Mouse (Mus musculus) forebrain, embryonic 11.5 days (tissue): ENCODE measurements around the gene Ms4a8a. TPM values are rescaled to one million over a fixed set of nuclear protein-coding genes. Genes with fewer than 3 reads are reported as not detected.
"Not testable (repeated sequence)": the region's sequence is repeated elsewhere in the genome, so short reads cannot be mapped to it uniquely, and the experiment has no call there.

Experiments used
- ATAC-seq: fragments of 200-750 bp; cut with Nextera tagmentation; replicated peaks from 2 replicates; pipeline ENCODE4 v1.8.0; 2017; ENCODE audit warnings: moderate TSS enrichment; ENCODE audit not compliant: low FRiP score
- DNase-seq: peaks from one replicate; pipeline ENCODE4 v3.0.0-alpha.2; 2017; ENCODE audit warnings: low spot score
- H3K27ac ChIP-seq: fragments of 300-500 bp; sonication (generic); 2 replicates; pipeline ENCODE4 v1.5.1; 2014; ENCODE audit warnings: low read depth, low read length
- H3K27me3 ChIP-seq: fragments of 300-500 bp; sonication (generic); 2 replicates; pipeline ENCODE4 v1.6.1; 2014; ENCODE audit warnings: mild to moderate bottlenecking, low read length, mixed read lengths; ENCODE audit not compliant: control insufficient read depth, insufficient read depth
- H3K36me3 ChIP-seq: fragments of 300-500 bp; sonication (generic); 2 replicates; pipeline ENCODE4 v1.6.1; 2014; ENCODE audit warnings: mild to moderate bottlenecking, low read length, moderate library complexity, mixed read lengths; ENCODE audit not compliant: control insufficient read depth, insufficient read depth
- H3K4me1 ChIP-seq: fragments of 300-500 bp; sonication (generic); replicated peaks from 2 replicates; pipeline ENCODE4 v1.6.1; 2014; ENCODE audit warnings: low read length, mixed read lengths; ENCODE audit not compliant: control insufficient read depth, insufficient read depth
- H3K4me2 ChIP-seq: fragments of 300-500 bp; sonication (generic); 2 replicates; pipeline ENCODE4 v1.6.1; 2014; ENCODE audit warnings: low read depth, mild to moderate bottlenecking, low read length, moderate library complexity, mixed read lengths; ENCODE audit not compliant: severe bottlenecking
- H3K4me3 ChIP-seq: fragments of 300-500 bp; sonication (generic); 2 replicates; pipeline ENCODE4 v1.5.1; 2014; ENCODE audit warnings: low read depth, low read length
- H3K9ac ChIP-seq: fragments of 300-500 bp; sonication (generic); 2 replicates; pipeline ENCODE4 v1.6.1; 2014; ENCODE audit warnings: low read length
- H3K9me3 ChIP-seq: fragments of 300-500 bp; sonication (generic); 2 replicates; pipeline ENCODE4 v1.6.1; 2016; ENCODE audit warnings: low read length, mixed read lengths; ENCODE audit not compliant: control insufficient read depth
- WGBS: fragments of 180-500 bp; shearing (Covaris S2); extraction: QIAGEN DNeasy Blood & Tissue Kit; methylation state at CpG from one replicate; pipeline ENCODE4 v1.1.7; 2014; 5-methylcytosine and 5-hydroxymethylcytosine counted together
- polyA plus RNA-seq: library from polyadenylated mRNA; unstranded; fragments of >200 nt; fragmentation: Nextera tagmentation; extraction: Ambion mirVana; gene quantifications from 2 replicates; pipeline ENCODE4 v1.2.1, GENCODE M21; 2014

Ms4a8a gene
- polyA plus RNA-seq, 1 experiment from 2014 or later: not detected

DNA sequence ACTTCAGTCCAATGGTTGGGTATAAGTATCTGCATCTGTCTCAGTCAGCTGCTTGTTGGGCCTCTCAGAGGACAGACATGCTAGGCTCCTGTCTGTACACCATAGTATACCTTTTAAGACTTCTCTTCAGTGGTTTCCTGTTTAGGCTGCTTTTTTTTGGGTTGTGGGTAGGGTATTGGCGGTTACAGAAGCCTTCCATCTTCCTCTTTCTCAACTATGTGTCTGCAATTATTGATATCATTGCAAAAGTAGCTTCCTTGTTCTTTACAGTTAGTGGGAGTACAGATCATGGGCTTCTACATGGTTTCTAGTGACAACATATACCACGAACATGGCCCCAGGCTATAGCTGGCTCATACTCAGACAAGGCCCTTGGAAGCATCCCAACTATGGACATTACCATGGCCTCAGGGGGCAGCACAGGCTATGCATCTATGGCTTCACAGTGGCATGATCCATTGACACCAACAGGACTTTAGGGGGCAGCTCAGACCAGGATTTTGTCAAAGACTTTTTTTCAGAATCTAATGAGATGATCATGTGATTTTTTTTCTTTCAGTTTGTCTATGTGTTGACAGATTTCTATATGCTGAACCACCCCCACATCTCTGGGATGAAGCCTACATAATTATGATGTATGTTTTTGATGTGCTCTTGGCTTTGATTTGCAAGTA is 15.6 kb downstream of the Ms4a8a start:
- H3K4me1 ChIP-seq: no peaks in the 10 kb centered on the region
- no peaks in the 10 kb centered on the region for H3K27me3 ChIP-seq
- no peak overlapping the region for H3K4me3 ChIP-seq
- no peaks in the 10 kb centered on the region for H3K9me3 ChIP-seq
- no peak overlapping the region for H3K9ac ChIP-seq
- H3K4me2 ChIP-seq: no peak overlapping the region
- 83% methylated on average over 2 of the region's 2 CpGs for WGBS
- H3K27ac ChIP-seq: no peak overlapping the region
- ATAC-seq: no peak
- H3K36me3 ChIP-seq: no peaks in the 10 kb centered on the region
- no peak for DNase-seq

DNA sequence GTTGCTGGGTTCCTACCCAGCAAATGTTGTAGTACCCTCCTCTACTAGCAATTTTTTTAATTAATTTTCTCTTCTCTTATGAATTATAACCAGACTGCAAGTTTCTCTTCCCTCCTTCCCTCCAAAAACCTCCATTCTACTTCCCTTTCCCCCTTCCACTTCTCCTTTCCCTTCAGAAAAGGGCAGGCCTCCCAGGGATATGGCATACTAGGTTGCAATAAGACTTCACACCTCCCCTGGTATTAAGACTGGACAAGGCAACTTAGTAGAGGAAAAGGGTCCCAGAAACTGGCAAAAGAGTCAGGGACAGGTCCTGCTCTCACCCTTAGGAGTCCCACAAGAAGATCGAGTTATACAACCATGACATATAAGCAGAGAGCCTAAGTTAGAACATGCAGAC is 20.0 kb downstream of the Ms4a8a start:
- no peak for ATAC-seq
- Histone ChIP-seq H3K4me2 (no peak overlapping the region), H3K36me3 (no peaks in the 10 kb centered on the region), H3K9me3 (no peaks in the 10 kb centered on the region), H3K4me3 (no peak overlapping the region), H3K4me1 (no peaks in the 10 kb centered on the region), H3K9ac (no peak overlapping the region), H3K27me3 (no peaks in the 10 kb centered on the region), H3K27ac (no peak overlapping the region)
- WGBS: 82% methylated on average over 1 of the region's 1 CpGs
- no peak for DNase-seq

DNA sequence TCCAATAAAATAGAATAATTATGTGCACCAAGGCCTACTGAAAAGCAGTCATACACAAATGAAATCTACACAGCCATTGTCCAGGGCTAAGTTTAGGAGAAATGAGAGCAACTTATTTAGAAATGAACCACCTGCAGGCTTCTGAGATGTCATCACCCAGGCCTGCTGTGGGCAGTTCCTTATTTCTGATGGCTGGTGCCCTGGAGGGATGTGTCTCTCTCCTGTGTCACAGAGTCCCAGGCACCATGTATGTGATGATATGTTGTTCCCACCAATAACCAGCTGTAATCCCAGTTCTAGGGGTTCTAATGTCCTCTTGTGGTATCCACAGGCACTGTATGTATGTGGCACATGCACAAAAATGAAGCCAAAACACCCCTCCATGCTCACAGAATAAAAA is 20.9 kb downstream of the Ms4a8a start:
- Histone ChIP-seq H3K4me1 (no peaks in the 10 kb centered on the region), H3K9me3 (no peaks in the 10 kb centered on the region), H3K36me3 (no peaks in the 10 kb centered on the region), H3K4me3 (no peak overlapping the region), H3K9ac (no peak overlapping the region), H3K27me3 (no peaks in the 10 kb centered on the region), H3K27ac (no peak overlapping the region), H3K4me2 (no peak overlapping the region)
- no peak for DNase-seq
- ATAC-seq: no peak

DNA sequence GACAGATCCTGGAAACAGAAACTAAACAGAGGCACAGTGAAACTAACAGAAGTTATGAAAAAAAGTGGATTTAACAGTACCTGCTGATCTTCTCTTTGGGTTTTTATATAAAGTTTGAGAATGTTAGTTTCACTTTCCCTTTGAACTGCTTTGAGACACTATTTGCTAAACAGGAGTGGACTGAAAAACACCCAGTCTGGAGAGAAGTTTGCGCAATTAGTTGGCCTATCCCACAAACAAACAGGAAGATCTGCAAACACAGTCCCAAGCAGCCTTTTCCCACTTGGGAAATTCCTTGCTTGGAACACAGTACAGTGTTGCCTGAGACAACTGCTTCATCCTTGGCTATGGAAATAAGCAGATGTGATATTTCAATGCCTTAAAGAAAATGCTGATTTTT is 25.2 kb downstream of the Ms4a8a start:
- ATAC-seq, H3K36me3 ChIP-seq, H3K9ac ChIP-seq, H3K4me1 ChIP-seq, H3K9me3 ChIP-seq, H3K27me3 ChIP-seq, H3K4me2 ChIP-seq, H3K27ac ChIP-seq, H3K4me3 ChIP-seq, DNase-seq: not testable (repeated sequence)
- 92% methylated on average over 1 of the region's 1 CpGs for WGBS

DNA sequence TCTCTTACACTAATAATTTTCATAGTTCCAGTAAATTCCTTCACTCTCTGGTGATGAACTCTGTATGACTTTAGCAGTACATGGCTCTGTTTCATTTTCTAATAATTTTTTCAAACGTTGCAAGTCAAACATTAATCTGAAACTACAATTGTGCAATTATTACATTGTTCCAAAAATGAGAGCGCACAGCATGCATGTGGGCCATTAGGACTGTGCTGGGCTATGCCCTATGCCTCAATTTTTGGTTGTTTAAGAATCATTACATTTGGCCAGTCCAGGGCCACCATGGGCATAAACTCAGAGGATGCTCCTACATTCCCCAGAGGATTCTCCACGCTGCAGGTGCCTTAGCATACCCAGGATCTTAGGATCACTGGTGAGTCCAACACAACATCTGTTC is 27.6 kb downstream of the Ms4a8a start:
- Histone ChIP-seq H3K9ac (no peak overlapping the region), H3K27ac (no peak overlapping the region), H3K4me3 (no peak overlapping the region), H3K4me1 (no peaks in the 10 kb centered on the region), H3K27me3 (no peaks in the 10 kb centered on the region), H3K9me3 (no peaks in the 10 kb centered on the region), H3K4me2 (no peak overlapping the region), H3K36me3 (no peaks in the 10 kb centered on the region)
- no peak for ATAC-seq
- no peak for DNase-seq
- WGBS: 70% methylated on average over 3 of the region's 3 CpGs

DNA sequence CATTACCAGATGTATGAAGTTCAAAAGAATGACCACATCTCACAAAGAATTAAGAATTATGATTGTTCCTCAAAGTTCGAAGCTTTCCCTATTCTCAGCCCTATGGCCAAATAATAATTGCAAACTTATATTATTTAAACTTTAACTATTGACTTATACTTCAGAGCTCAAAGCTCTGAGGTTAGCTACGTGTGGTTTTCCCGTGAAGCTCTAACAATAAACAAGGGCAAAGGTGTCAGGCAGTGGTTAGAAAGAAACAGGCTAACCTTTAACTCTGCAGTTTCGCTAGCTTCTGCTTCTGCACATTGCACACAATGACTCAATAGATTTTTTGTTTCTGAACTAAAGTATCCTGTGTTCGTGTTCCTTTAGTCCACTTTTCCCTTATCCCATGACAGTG is 28.0 kb downstream of the Ms4a8a start:
- Histone ChIP-seq H3K27me3 (no peaks in the 10 kb centered on the region), H3K4me3 (no peak overlapping the region), H3K9me3 (no peaks in the 10 kb centered on the region), H3K36me3 (no peaks in the 10 kb centered on the region), H3K27ac (no peak overlapping the region), H3K4me2 (no peak overlapping the region), H3K4me1 (no peaks in the 10 kb centered on the region), H3K9ac (no peak overlapping the region)
- DNase-seq: no peak
- ATAC-seq: no peak
- 81% methylated on average over 5 of the region's 5 CpGs for WGBS

DNA sequence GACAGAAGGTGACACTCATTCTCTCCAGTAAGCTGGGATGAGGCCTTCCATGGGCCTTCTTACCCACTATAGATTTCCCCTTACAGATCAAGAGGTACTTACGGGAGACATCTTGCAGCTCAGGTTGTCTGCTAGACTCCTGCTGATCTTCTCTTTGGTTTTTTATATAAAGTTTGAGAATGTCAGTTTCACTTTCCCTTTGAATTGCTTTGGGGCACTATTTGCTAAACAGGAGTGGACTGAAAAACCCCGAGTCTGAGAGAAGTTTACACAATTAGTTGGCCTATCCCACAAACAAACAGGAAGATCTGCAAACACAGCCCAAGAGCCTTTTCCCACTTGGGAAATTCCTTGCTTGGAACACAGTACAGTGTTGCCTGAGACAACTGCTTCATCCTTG is 30.6 kb downstream of the Ms4a8a start:
- no peak for DNase-seq

DNA sequence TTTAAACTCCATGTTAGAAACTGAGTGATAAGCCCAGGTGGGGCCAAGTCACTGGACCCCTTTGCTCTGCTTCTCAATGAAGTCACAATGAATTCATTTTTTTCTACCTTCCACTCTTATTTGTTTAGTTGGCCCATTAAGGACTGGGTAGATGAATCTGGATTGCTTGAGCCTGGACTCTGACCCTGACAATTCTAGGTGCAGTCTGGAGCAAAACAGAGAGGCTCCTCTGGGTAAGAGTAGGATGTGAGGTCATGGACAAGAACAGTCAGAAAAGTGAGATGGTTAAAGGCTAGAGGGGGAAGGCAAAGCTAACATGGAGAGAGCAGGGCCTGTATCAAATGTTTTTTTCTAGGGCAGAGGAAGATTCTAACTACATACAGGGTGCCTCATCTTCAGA is 31.5 kb downstream of the Ms4a8a start:
- no peak overlapping the region for H3K4me2 ChIP-seq
- DNase-seq (no peak), ATAC-seq (no peak)
- no peak overlapping the region for H3K4me3 ChIP-seq
- H3K27me3 ChIP-seq: no peaks in the 10 kb centered on the region
- no peaks in the 10 kb centered on the region for H3K36me3 ChIP-seq
- no peak overlapping the region for H3K27ac ChIP-seq
- H3K9ac ChIP-seq: no peak overlapping the region
- H3K4me1 ChIP-seq: no peaks in the 10 kb centered on the region
- no peaks in the 10 kb centered on the region for H3K9me3 ChIP-seq

More for the DNA sequence above, 30.6 kb downstream of the Ms4a8a start:
- Histone ChIP-seq H3K4me3 (no peak overlapping the region), H3K36me3 (no peaks in the 10 kb centered on the region), H3K4me1 (no peaks in the 10 kb centered on the region), H3K9me3 (no peaks in the 10 kb centered on the region), H3K27me3 (no peaks in the 10 kb centered on the region), H3K27ac (no peak overlapping the region), H3K9ac (no peak overlapping the region), H3K4me2 (no peak overlapping the region)
- WGBS: 81% methylated on average over 2 of the region's 2 CpGs
- ATAC-seq: no peak

DNA sequence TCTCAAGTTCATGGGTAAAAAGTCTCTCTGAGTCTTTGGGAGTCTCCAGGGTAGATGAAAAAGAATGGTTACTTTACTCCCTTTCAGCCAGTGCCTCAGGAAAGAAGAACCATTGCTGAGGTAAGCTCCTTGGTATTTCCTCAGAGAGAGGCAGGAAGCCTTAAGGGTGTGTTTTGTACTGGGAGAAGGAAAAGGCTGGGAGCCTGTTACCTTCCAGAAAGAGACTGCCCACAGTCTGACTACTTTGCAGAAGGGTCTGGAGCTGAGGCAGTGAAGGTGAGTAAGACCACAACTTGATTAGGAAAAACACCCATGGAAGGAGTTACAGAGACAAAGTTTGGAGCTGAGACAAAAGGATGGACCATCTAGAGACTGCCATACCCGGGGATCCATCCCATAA is 32.4 kb downstream of the Ms4a8a start:
- Histone ChIP-seq H3K4me1 (no peaks in the 10 kb centered on the region), H3K27ac (no peak overlapping the region), H3K9ac (no peak overlapping the region), H3K9me3 (no peaks in the 10 kb centered on the region), H3K4me2 (no peak overlapping the region), H3K27me3 (no peaks in the 10 kb centered on the region), H3K4me3 (no peak overlapping the region), H3K36me3 (no peaks in the 10 kb centered on the region)
- no peak for DNase-seq
- 73% methylated on average over 1 of the region's 1 CpGs for WGBS
- ATAC-seq: no peak
